Mouse (Mus musculus) liver, postnatal 0 days (tissue): ENCODE data around the gene Clnk.

Experiments
- CTCF ChIP-seq: sonication (generic); IDR thresholded peaks from 2 replicates; pipeline ENCODE4 v1.5.1; 2016; ENCODE audit warnings: antibody characterized with exemption, low read depth
- EP300 ChIP-seq: IDR thresholded peaks from 2 replicates; pipeline ENCODE4 v1.6.1; 2016; ENCODE audit warnings: antibody characterized with exemption, low read depth, mild to moderate bottlenecking

DNA sequence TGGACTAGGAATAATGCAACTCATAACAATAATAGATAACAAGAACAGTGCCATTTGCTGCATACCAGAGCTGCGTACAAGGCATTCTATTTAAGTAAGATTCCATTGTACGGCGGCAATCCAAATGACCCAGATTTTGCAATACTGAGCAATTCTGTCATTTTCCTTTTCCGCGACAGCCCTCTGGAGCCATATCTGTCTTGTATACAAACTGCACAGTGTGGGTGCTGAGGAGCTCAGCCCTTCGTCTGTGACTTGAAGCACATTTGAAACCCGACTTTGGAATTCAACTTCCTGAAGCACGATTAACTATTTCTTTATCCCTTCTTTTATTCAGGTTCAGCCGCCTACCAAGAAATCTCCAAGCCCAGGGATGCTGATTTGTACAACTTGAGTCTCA is 6.6 kb downstream of the Clnk start:
- TF ChIP-seq CTCF (no peak), EP300 (no peak)
